Mouse (Mus musculus) C2C12 (cell line): ENCODE data around the gene Sh2d6. TPM values are rescaled to one million over a fixed set of nuclear protein-coding genes. Genes with fewer than 3 reads are reported as not detected.

ENCODE experiments used
- H3K27me3 ChIP-seq: one replicate; pipeline ENCODE4 v1.6.1; 2011; ENCODE audit not compliant: control insufficient read depth, insufficient read depth, insufficient read length
- H3K36me3 ChIP-seq: one replicate; pipeline ENCODE4 v1.6.1; 2011; ENCODE audit not compliant: control insufficient read depth, insufficient read depth
- H3K4me3 ChIP-seq: one replicate; pipeline ENCODE4 v1.5.1; 2011; ENCODE audit warnings: mild to moderate bottlenecking, control low read depth; ENCODE audit not compliant: poor library complexity, insufficient read depth, severe bottlenecking
- H3K79me2 ChIP-seq: one replicate; pipeline ENCODE4 v1.6.1; 2011; ENCODE audit not compliant: control insufficient read depth, insufficient read depth
- H3K79me3 ChIP-seq: one replicate; pipeline ENCODE4 v1.6.1; 2011; ENCODE audit warnings: low read depth, control low read depth
- H3ac ChIP-seq: one replicate; pipeline ENCODE3; 2011; ENCODE audit warnings: low read depth; ENCODE audit not compliant: control insufficient read depth, insufficient read length
- CEBPB ChIP-seq: IDR thresholded peaks from one replicate; pipeline ENCODE4 v1.6.1; 2011; ENCODE audit warnings: low read depth, mild to moderate bottlenecking, control low read depth, moderate library complexity
- CTCF ChIP-seq: IDR thresholded peaks from one replicate; pipeline ENCODE4 v1.5.1; 2011; ENCODE audit not compliant: control insufficient read depth, insufficient read depth, insufficient read length
- FOSL1 ChIP-seq: IDR thresholded peaks from one replicate; pipeline ENCODE4 v1.8.0; 2011; ENCODE audit warnings: mild to moderate bottlenecking, low read length; ENCODE audit not compliant: poor library complexity, insufficient read depth, severe bottlenecking
- MAX ChIP-seq: IDR thresholded peaks from one replicate; pipeline ENCODE4 v1.6.1; 2011; ENCODE audit warnings: mild to moderate bottlenecking, control low read depth
- MYOD1 ChIP-seq: IDR thresholded peaks from one replicate; pipeline ENCODE4 v1.6.1; 2011; ENCODE audit warnings: low read depth; ENCODE audit not compliant: control insufficient read depth, insufficient read length
- MYOG ChIP-seq: IDR thresholded peaks from one replicate; pipeline ENCODE4 v1.6.1; 2011; ENCODE audit not compliant: control insufficient read depth, insufficient read length; ENCODE audit errors: extremely low read depth
- USF1 ChIP-seq: IDR thresholded peaks from one replicate; pipeline ENCODE4 v1.6.1; 2011; ENCODE audit warnings: low read depth, mild to moderate bottlenecking, control low read depth, moderate library complexity
- polyA plus RNA-seq: library from polyadenylated mRNA; unstranded; fragments of >200 nt; fragmentation: generic; extraction: Trizol; gene quantifications from one replicate; pipeline ENCODE4 v1.2.1, GENCODE M21; 2012; ENCODE audit warnings: missing spikeins

Sh2d6 gene
- polyA plus RNA-seq, 1 experiment, result 0.26 TPM

DNA sequence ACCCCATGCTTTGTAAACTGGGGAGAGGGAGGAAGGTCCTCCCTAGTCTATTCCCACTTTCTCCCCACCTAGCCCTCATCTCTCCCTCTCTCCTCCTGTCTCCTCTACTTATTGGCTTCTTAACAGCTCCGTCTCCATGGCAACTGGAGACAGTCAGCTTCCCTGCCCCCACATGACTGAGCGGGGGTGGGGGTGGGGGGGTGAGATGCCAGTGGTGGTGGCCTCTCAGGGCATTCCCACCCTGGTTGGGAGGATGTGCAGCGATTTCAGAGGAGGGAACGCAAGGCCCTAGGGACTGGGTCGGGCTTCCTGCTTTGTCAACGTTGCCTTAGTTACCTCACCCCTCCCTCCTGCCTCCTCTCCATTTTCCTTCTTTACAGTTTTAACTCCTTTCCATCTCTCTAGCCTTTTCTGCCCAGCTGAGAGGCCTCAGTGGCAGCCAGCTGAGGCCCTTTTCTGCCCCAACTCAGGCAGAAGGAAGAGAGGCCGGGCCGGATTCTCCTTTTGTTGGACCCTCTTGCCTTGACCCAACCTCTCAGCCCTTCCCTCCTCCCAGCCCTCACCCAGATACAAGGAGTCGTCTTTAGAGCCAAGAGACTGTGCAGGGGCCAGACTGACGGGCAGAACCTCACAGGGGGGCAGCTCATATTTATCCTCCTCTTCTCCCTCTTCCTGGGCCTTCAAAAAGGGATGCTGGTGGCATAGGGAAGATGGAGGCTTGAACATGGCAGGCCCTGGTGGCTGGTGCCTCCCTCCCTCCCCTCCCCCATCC lies 1.4 kb downstream of the Sh2d6 start:
- Histone ChIP-seq H3K79me3 (no peaks in the 10 kb centered on the region), H3K36me3 (no peaks in the 10 kb centered on the region), H3K4me3 (no peak overlapping the region), H3ac (no peak overlapping the region), H3K79me2 (no peaks in the 10 kb centered on the region), H3K27me3 (no peaks in the 10 kb centered on the region)
- TF ChIP-seq CEBPB (no peak), MYOD1 (no peak), USF1 (no peak), MAX (no peak), MYOG (no peak), FOSL1 (no peak), CTCF (no peak)

GRCm38 (mm10) chr6:72519303-72519702 lies 2.2 kb downstream of the Sh2d6 start:
- Histone ChIP-seq H3K79me3 (no peaks in the 10 kb centered on the region), H3K4me3 (no peak overlapping the region), H3K79me2 (no peaks in the 10 kb centered on the region), H3ac (no peak overlapping the region), H3K27me3 (no peaks in the 10 kb centered on the region), H3K36me3 (no peaks in the 10 kb centered on the region)
- no peak for TF ChIP-seq CEBPB
- no peak for TF ChIP-seq FOSL1
- TF ChIP-seq USF1, result no peak
- no peak for TF ChIP-seq MYOD1
- TF ChIP-seq CTCF, result no peak
- no peak for TF ChIP-seq MYOG
- no peak for TF ChIP-seq MAX

DNA sequence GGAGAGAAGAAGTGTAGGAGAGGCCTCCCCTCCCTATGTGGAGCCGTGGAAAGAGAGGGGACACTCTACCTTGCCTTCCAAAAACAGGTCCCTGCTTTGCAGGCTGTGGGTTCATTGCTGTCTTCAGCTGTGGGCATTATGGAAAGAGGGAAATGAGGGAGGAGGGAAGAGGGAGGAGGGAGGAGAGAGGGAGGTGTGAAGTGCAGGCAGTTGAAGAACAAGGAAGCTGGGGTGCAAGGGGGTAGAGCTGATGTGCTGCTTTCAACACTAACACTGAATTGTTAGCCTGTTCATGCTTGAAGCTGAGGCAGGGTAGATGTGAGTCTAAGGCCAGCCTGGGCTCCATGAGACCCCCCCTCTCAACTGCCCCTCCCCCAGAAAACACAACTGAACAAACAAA lies 2.7 kb downstream of the Sh2d6 start:
- no peaks in the 10 kb centered on the region for H3K27me3 ChIP-seq
- H3K36me3 ChIP-seq, result no peaks in the 10 kb centered on the region
- no peaks in the 10 kb centered on the region for H3K79me3 ChIP-seq
- no peak overlapping the region for H3K4me3 ChIP-seq
- H3ac ChIP-seq, result no peak overlapping the region
- H3K79me2 ChIP-seq, result no peaks in the 10 kb centered on the region
- no peak for TF ChIP-seq FOSL1
- no peak for TF ChIP-seq CEBPB
- TF ChIP-seq MYOG, result no peak
- no peak for TF ChIP-seq CTCF
- no peak for TF ChIP-seq USF1
- TF ChIP-seq MYOD1, result no peak

GRCm38 (mm10) chr6:72515644-72516043 lies 5.9 kb downstream of the Sh2d6 start:
- Histone ChIP-seq H3ac (no peak overlapping the region), H3K79me3 (no peaks in the 10 kb centered on the region), H3K79me2 (no peaks in the 10 kb centered on the region), H3K27me3 (no peaks in the 10 kb centered on the region), H3K4me3 (no peak overlapping the region), H3K36me3 (no peaks in the 10 kb centered on the region)
- TF ChIP-seq MYOD1 (no peak), CTCF (no peak)

DNA sequence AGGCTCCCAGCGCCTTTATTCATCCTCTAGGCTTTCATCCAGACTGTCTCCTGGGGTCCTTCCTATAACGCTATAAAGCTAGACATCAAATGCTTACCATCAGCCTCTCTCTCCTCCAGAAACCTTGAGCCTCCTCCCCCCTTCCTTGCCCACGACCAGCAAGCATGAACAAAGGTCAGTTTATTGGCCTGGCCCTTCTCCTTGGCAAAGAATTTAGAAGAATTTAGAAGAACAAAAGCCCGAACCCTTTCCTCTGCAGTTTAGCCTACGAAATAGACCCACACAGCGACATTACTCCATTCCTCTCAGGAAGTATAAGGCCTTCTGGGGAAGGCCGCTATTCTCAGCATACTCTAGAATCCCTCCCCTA lies 8.5 kb downstream of the Sh2d6 start:
- Histone ChIP-seq H3K79me3 (no peaks in the 10 kb centered on the region), H3K27me3 (no peaks in the 10 kb centered on the region), H3ac (peak overlapping the region; percentile 81), H3K4me3 (no peak overlapping the region), H3K79me2 (no peaks in the 10 kb centered on the region), H3K36me3 (no peaks in the 10 kb centered on the region)
- TF ChIP-seq CEBPB, result no peak
- no peak for TF ChIP-seq FOSL1
- TF ChIP-seq USF1, result no peak
- no peak for TF ChIP-seq MYOD1
- no peak for TF ChIP-seq CTCF
- no peak for TF ChIP-seq MYOG
- TF ChIP-seq MAX, result no peak
